Mouse (Mus musculus) gastrocnemius, postnatal 10 days (tissue): ENCODE data around the gene Cenpl. TPM values are rescaled to one million over a fixed set of nuclear protein-coding genes. Genes with fewer than 3 reads are reported as not detected.
"Not testable (repeated sequence)": the region's sequence is repeated elsewhere in the genome, so short reads cannot be mapped to it uniquely, and the experiment has no call there.

ENCODE experiments used
- DNase-seq: peaks from one replicate; pipeline ENCODE4 v3.0.0; 2021; ENCODE audit warnings: mixed read lengths
- long read RNA-seq, 2 experiments: library from polyadenylated mRNA; stranded (forward); transcript quantifications; one replicate each; pipeline ENCODE4 v2.0.0; 2021
- total RNA-seq, 2 experiments: library from RNA; stranded (reverse); gene quantifications; 2 replicates each; pipeline ENCODE4 v1.2.3; 2021

The Cenpl gene
- 1 to 10 TPM; 3.4 TPM for total RNA-seq
- long read RNA-seq, experiment 1, full-length matches to known transcripts, result 4 of 4 reads
- long read RNA-seq, experiment 1, partial matches to known transcripts, result 0 of 4 reads
- long read RNA-seq, experiment 1, other reads (novel, unspliced or antisense), result 0 of 4 reads
- long read RNA-seq, experiment 2, partial matches to known transcripts, result 0 of 4 reads
- long read RNA-seq, experiment 2, other reads (novel, unspliced or antisense), result 0 of 4 reads

GRCm38 (mm10) chr1:161070352-161071271 is at the start of gene Cenpl, which contains the start of gene Dars2:
TSS of gene Cenpl (plus strand) at chr1:161070713.
TSS of gene Dars2 (minus strand) at chr1:161070658.
- DNase-seq, result peak; percentile 92

- no peak for DNase-seq
These were observed 44.9 kb upstream of the Cenpl start for GRCm38 (mm10) chr1:161025410-161026210.

GRCm38 (mm10) chr1:161027196-161027595 is 43.3 kb upstream of the Cenpl start:
- no peak for DNase-seq

- DNase-seq, result not testable (repeated sequence)
These were observed 42.1 kb upstream of the Cenpl start for GRCm38 (mm10) chr1:161028427-161028826.

- no peak for DNase-seq
These were observed 40.5 kb upstream of the Cenpl start for GRCm38 (mm10) chr1:161030058-161030457.

- no peak for DNase-seq
These were observed 38.6 kb upstream of the Cenpl start for GRCm38 (mm10) chr1:161031881-161032280.

GRCm38 (mm10) chr1:161032345-161032744 is 38.2 kb upstream of the Cenpl start:
- no peak for DNase-seq

- no peak for DNase-seq
These were observed 36.6 kb upstream of the Cenpl start for GRCm38 (mm10) chr1:161033856-161034434.

- DNase-seq, result peak; percentile 96
These were observed 35.9 kb upstream of the Cenpl start, which contains the start of gene Zbtb37 for GRCm38 (mm10) chr1:161034435-161035280. TSS of gene Zbtb37 (minus strand) at chr1:161034849.

GRCm38 (mm10) chr1:161035281-161035785 is 35.2 kb upstream of the Cenpl start:
- DNase-seq, result peak; percentile 26

- no peak for DNase-seq
These were observed 34.6 kb upstream of the Cenpl start for GRCm38 (mm10) chr1:161035786-161036404.

GRCm38 (mm10) chr1:161036411-161036841 is 34.1 kb upstream of the Cenpl start:
- DNase-seq, result no peak

- no peak for DNase-seq
These were observed 33.5 kb upstream of the Cenpl start for GRCm38 (mm10) chr1:161037026-161037425.

- DNase-seq, result no peak
These were observed 32.9 kb upstream of the Cenpl start for GRCm38 (mm10) chr1:161037599-161037998.

GRCm38 (mm10) chr1:161038004-161038403 is 32.5 kb upstream of the Cenpl start:
- no peak for DNase-seq

GRCm38 (mm10) chr1:161038968-161039721 is 31.4 kb upstream of the Cenpl start:
- no peak for DNase-seq

- DNase-seq, result no peak
These were observed 30.6 kb upstream of the Cenpl start for GRCm38 (mm10) chr1:161039741-161040425.

- no peak for DNase-seq
These were observed 30.1 kb upstream of the Cenpl start for GRCm38 (mm10) chr1:161040426-161040770.

GRCm38 (mm10) chr1:161040855-161041254 is 29.7 kb upstream of the Cenpl start:
- no peak for DNase-seq
